Mouse (Mus musculus) liver, postnatal 0 days (tissue): ENCODE measurements around the gene Apool. TPM values are rescaled to one million over a fixed set of nuclear protein-coding genes. Genes with fewer than 3 reads are reported as not detected.
"Not testable (repeated sequence)": the region's sequence is repeated elsewhere in the genome, so short reads cannot be mapped to it uniquely, and the experiment has no call there.

Experiments used
- ATAC-seq: fragments of 200-750 bp; cut with Nextera tagmentation; 2 replicates; pipeline ENCODE4 v1.8.0; 2017; ENCODE audit warnings: mild to moderate bottlenecking, moderate library complexity
- DNase-seq: peaks from one replicate; pipeline ENCODE4 v3.0.0-alpha.2; 2016
- H3K27ac ChIP-seq: fragments of 300-500 bp; sonication (generic); 2 replicates; pipeline ENCODE4 v1.5.1; 2014; ENCODE audit warnings: antibody characterized with exemption, moderate library complexity, mild to moderate bottlenecking, low read depth
- H3K27me3 ChIP-seq: fragments of 300-500 bp; sonication (generic); 2 replicates; pipeline ENCODE4 v1.6.1; 2014; ENCODE audit warnings: low read length, control low read depth, mixed read lengths; ENCODE audit not compliant: insufficient read depth
- H3K36me3 ChIP-seq: fragments of 300-500 bp; sonication (generic); replicated peaks from 2 replicates; pipeline ENCODE4 v1.6.1; 2014; ENCODE audit warnings: mild to moderate bottlenecking, control low read depth, low read length, moderate library complexity, mixed read lengths; ENCODE audit not compliant: insufficient read depth
- H3K4me1 ChIP-seq: fragments of 300-500 bp; sonication (generic); 2 replicates; pipeline ENCODE4 v1.6.1; 2014; ENCODE audit warnings: antibody characterized with exemption, mild to moderate bottlenecking, control low read depth; ENCODE audit not compliant: insufficient read depth
- H3K4me2 ChIP-seq: fragments of 300-500 bp; sonication (generic); 2 replicates; pipeline ENCODE4 v1.6.1; 2014; ENCODE audit warnings: low read depth, mild to moderate bottlenecking, low read length, moderate library complexity, mixed read lengths
- H3K4me3 ChIP-seq: fragments of 300-500 bp; sonication (generic); 2 replicates; pipeline ENCODE4 v1.5.1; 2014; ENCODE audit warnings: low read depth, low read length
- H3K9ac ChIP-seq: fragments of 300-500 bp; sonication (generic); replicated peaks from 2 replicates; pipeline ENCODE4 v1.6.1; 2014; ENCODE audit warnings: mild to moderate bottlenecking, moderate library complexity
- H3K9me3 ChIP-seq: fragments of 300-500 bp; sonication (generic); 2 replicates; pipeline ENCODE4 v1.6.1; 2016; ENCODE audit warnings: mild to moderate bottlenecking, control low read depth, low read length, mixed read lengths
- CTCF ChIP-seq: sonication (generic); IDR thresholded peaks from 2 replicates; pipeline ENCODE4 v1.5.1; 2016; ENCODE audit warnings: antibody characterized with exemption, low read depth
- EP300 ChIP-seq: IDR thresholded peaks from 2 replicates; pipeline ENCODE4 v1.6.1; 2016; ENCODE audit warnings: antibody characterized with exemption, low read depth, mild to moderate bottlenecking
- WGBS: fragments of 180-500 bp; shearing (Covaris S2); extraction: QIAGEN DNeasy Blood & Tissue Kit; methylation state at CpG from one replicate; pipeline ENCODE4 v1.1.7; 2014; ENCODE audit not compliant: insufficient replicate concordance; 5-methylcytosine and 5-hydroxymethylcytosine counted together
- polyA plus RNA-seq: library from polyadenylated mRNA; unstranded; fragments of >200 nt; fragmentation: Nextera tagmentation; extraction: Ambion mirVana; gene quantifications from 2 replicates; pipeline ENCODE4 v1.2.1, GENCODE M21; 2015

Apool gene
- polyA plus RNA-seq, 1 experiment from 2014 or later, result 25.4 TPM

GRCm38 (mm10) chrX:112347467-112348394 is 36.6 kb downstream of the Apool start:
- Histone ChIP-seq H3K4me1 (no peaks in the 10 kb centered on the region), H3K36me3 (no peaks in the 10 kb centered on the region), H3K27me3 (no peaks in the 10 kb centered on the region), H3K9me3 (no peaks in the 10 kb centered on the region), H3K9ac (no peak overlapping the region), H3K4me2 (no peak overlapping the region), H3K4me3 (no peak overlapping the region), H3K27ac (no peak overlapping the region)
- DNase-seq, result no peak
- no peak for TF ChIP-seq EP300
- whole genome bisulfite sequencing, result 71% methylated on average over 4 of the region's 4 CpGs
- no peak for ATAC-seq

GRCm38 (mm10) chrX:112348395-112348791 is 37.3 kb downstream of the Apool start:
- Histone ChIP-seq H3K4me3 (no peak overlapping the region), H3K9me3 (no peaks in the 10 kb centered on the region), H3K27me3 (no peaks in the 10 kb centered on the region), H3K27ac (no peak overlapping the region), H3K9ac (no peak overlapping the region), H3K36me3 (no peaks in the 10 kb centered on the region), H3K4me2 (no peak overlapping the region), H3K4me1 (no peaks in the 10 kb centered on the region)
- no peak for TF ChIP-seq EP300
- TF ChIP-seq CTCF, result peak; percentile 52
- ATAC-seq, result no peak
- no peak for DNase-seq
- 53% methylated on average over 3 of the region's 3 CpGs for WGBS

- H3K4me1 ChIP-seq, result no peaks in the 10 kb centered on the region
- H3K4me2 ChIP-seq, result no peak overlapping the region
- DNase-seq, result no peak
- no peak overlapping the region for H3K9ac ChIP-seq
- no peak overlapping the region for H3K27ac ChIP-seq
- no peak for TF ChIP-seq EP300
- peak; percentile 34 for TF ChIP-seq CTCF
- no peaks in the 10 kb centered on the region for H3K9me3 ChIP-seq
- ATAC-seq, result no peak
- no peak overlapping the region for H3K4me3 ChIP-seq
- no peaks in the 10 kb centered on the region for H3K27me3 ChIP-seq
- H3K36me3 ChIP-seq, result no peaks in the 10 kb centered on the region
- 47% methylated on average over 4 of the region's 4 CpGs for WGBS
Observed at GRCm38 (mm10) chrX:112368426-112368825, 57.3 kb downstream of the Apool start.

DNA sequence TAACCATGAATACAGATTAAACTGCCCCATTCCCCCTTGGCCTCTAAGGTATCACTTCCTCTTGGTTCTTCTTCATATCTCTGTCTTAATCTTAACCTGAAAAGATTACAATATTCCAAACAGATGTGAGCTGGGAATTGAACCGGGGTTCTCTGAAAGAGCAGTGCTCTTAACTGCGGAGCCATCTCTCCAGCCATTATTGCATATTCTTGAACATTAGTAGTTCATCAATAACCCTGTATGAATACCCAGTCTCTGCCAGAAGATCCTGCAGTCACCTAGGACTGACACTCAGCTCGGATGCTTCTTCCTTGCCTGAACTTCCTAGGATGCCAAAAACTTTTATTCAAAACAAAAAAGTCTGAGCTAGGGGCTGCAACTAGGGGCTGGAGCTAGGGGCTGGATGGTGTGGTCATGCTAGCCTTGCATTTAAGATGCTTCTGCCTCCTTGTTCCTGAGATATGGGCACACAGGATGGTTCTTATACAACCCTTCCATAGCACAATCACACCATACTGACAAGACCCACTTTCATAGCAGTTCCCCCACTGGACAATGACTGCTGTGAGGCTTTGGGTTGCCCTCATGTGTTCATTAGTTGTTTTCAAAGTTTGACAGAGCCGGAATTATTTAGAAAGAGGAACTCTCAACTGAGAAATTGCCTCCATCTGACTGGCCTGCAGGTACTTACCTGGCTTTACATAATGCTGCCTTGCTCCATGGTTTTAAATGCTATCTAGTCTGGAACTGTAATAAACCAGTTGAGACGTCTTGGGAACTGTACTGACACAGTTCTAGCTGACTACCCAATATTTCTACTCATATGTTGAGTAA is 59.7 kb downstream of the Apool start:
- not testable (repeated sequence) for H3K27me3 ChIP-seq, H3K4me1 ChIP-seq, H3K4me2 ChIP-seq, H3K9ac ChIP-seq, H3K36me3 ChIP-seq, H3K9me3 ChIP-seq, H3K4me3 ChIP-seq, H3K27ac ChIP-seq
- DNase-seq (peak; percentile 35), ATAC-seq (peak; percentile 95)
- WGBS, result 76% methylated on average over 5 of the region's 5 CpGs

GRCm38 (mm10) chrX:112406679-112407078 is 95.5 kb downstream of the Apool start, which contains the start of gene Satl1:
Gene Satl1, minus strand, starts transcription at chrX:112406779.
- WGBS, result 80% methylated on average over 3 of the region's 3 CpGs
- no peak within 1 kb of the TSS for H3K9ac ChIP-seq
- H3K4me3 ChIP-seq, result no peak within 1 kb of the TSS
- DNase-seq (no peak), ATAC-seq (no peak)
- H3K36me3 ChIP-seq, result no peaks in the 10 kb centered on the region
- H3K9me3 ChIP-seq, result no peaks in the 10 kb centered on the region
- no peak within 1 kb of the TSS for H3K27ac ChIP-seq
- no peaks in the 10 kb centered on the region for H3K4me1 ChIP-seq
- no peak within 1 kb of the TSS for H3K4me2 ChIP-seq
- no peaks in the 10 kb centered on the region for H3K27me3 ChIP-seq
- no peak for TF ChIP-seq CTCF
- TF ChIP-seq EP300, result no peak

GRCm38 (mm10) chrX:112412309-112412708 is 101.2 kb downstream of the Apool start:
- no peaks in the 10 kb centered on the region for H3K27me3 ChIP-seq
- DNase-seq (no peak), ATAC-seq (no peak)
- H3K4me1 ChIP-seq, result no peaks in the 10 kb centered on the region
- no peak overlapping the region for H3K27ac ChIP-seq
- H3K4me3 ChIP-seq, result no peak overlapping the region
- WGBS, result 63% methylated on average over 2 of the region's 2 CpGs
- H3K9me3 ChIP-seq, result no peaks in the 10 kb centered on the region
- no peak overlapping the region for H3K4me2 ChIP-seq
- no peak for TF ChIP-seq EP300
- TF ChIP-seq CTCF, result no peak
- H3K36me3 ChIP-seq, result no peaks in the 10 kb centered on the region
- H3K9ac ChIP-seq, result no peak overlapping the region

Other genes starting within 250 kb of the Apool start
- gene 4933403O08Rik, start 72.3 kb upstream of the Apool start, polyA plus RNA-seq, result not detected in 2 replicates
- not detected in 2 replicates for gene Satl1, start 95.4 kb downstream of the Apool start, polyA plus RNA-seq
- gene 2010106E10Rik, start 183.9 kb downstream of the Apool start, polyA plus RNA-seq, result not detected in 2 replicates